Mouse (Mus musculus): Measurements from ENCODE around the gene Mthfsd. TPM values are rescaled to one million over a fixed set of nuclear protein-coding genes. Genes with fewer than 3 reads are reported as not detected.

Gene Mthfsd
- polyA plus RNA-seq, 1 experiment from 2014 or later, result 62.9 TPM

- DNase-seq (ENCODE audit: low spot score), result no peak
- Histone ChIP-seq H3K36me3 (ENCODE audit: control insufficient read depth, insufficient read depth, low read length) (peaks cover 43% of the 10 kb centered on the region), H3K4me3 (ENCODE audit: low read depth, low read length) (no peak overlapping the region), H3K27ac (ENCODE audit: low read depth) (no peak overlapping the region), H3K27me3 (replicated peaks; ENCODE audit: control insufficient read depth, insufficient read depth, low read length) (no peaks in the 10 kb centered on the region), H3K9ac (ENCODE audit: low read length) (no peak overlapping the region), H3K4me2 (ENCODE audit: low read length) (no peak overlapping the region), H3K4me1 (replicated peaks; ENCODE audit: control insufficient read depth, insufficient read depth, low read length) (no peaks in the 10 kb centered on the region), H3K9me3 (ENCODE audit: control insufficient read depth, low read length) (no peaks in the 10 kb centered on the region)
- WGBS, result 79% methylated on average over 9 of the region's 9 CpGs
- 0 out of 2 replicates have a peak, but pooled peaks have one; percentile 42 for ATAC-seq (replicated peaks; ENCODE audit: low FRiP score, low TSS enrichment, low read depth)
Measured at GRCm38 (mm10) chr8:121058081-121058480, 50.1 kb downstream of the Mthfsd start.

GRCm38 (mm10) chr8:121047441-121047840 is 60.8 kb downstream of the Mthfsd start:
- WGBS, result 61% methylated on average over 9 of the region's 9 CpGs
- Histone ChIP-seq H3K36me3 (ENCODE audit: control insufficient read depth, insufficient read depth, low read length) (no peaks in the 10 kb centered on the region), H3K9ac (ENCODE audit: low read length) (no peak overlapping the region), H3K27ac (ENCODE audit: low read depth) (no peak overlapping the region), H3K9me3 (ENCODE audit: control insufficient read depth, low read length) (no peaks in the 10 kb centered on the region), H3K4me2 (ENCODE audit: low read length) (no peak overlapping the region), H3K4me3 (ENCODE audit: low read depth, low read length) (no peak overlapping the region), H3K4me1 (replicated peaks; ENCODE audit: control insufficient read depth, insufficient read depth, low read length) (peaks cover 19% of the 10 kb centered on the region), H3K27me3 (replicated peaks; ENCODE audit: control insufficient read depth, insufficient read depth, low read length) (no peaks in the 10 kb centered on the region)
- no peak for ATAC-seq (replicated peaks; ENCODE audit: low FRiP score, low TSS enrichment, low read depth)
- no peak for DNase-seq (ENCODE audit: low spot score)

GRCm38 (mm10) chr8:121043719-121044440 is 64.3 kb downstream of the Mthfsd start:
- peak overlapping the region; percentile 73 for H3K27ac ChIP-seq (ENCODE audit: low read depth)

More at GRCm38 (mm10) chr8:121043719-121044440, 64.3 kb downstream of the Mthfsd start:
- H3K27me3 ChIP-seq (replicated peaks; ENCODE audit: control insufficient read depth, insufficient read depth, low read length), result no peaks in the 10 kb centered on the region
- H3K4me1 ChIP-seq (replicated peaks; ENCODE audit: control insufficient read depth, insufficient read depth, low read length), result peaks cover 19% of the 10 kb centered on the region
- H3K36me3 ChIP-seq (ENCODE audit: control insufficient read depth, insufficient read depth, low read length), result no peaks in the 10 kb centered on the region
- H3K4me3 ChIP-seq (ENCODE audit: low read depth, low read length), result peak overlapping the region; percentile 8; the same call in 1 of the 2 replicates
- 22% methylated on average over 19 of the region's 19 CpGs for WGBS
- no peaks in the 10 kb centered on the region for H3K9me3 ChIP-seq (ENCODE audit: control insufficient read depth, low read length)
- peak overlapping the region; percentile 43 for H3K4me2 ChIP-seq (ENCODE audit: low read length)
- DNase-seq (ENCODE audit: low spot score), result peak; percentile 65
- no peak overlapping the region for H3K9ac ChIP-seq (ENCODE audit: low read length)
- ATAC-seq (replicated peaks; ENCODE audit: low FRiP score, low TSS enrichment, low read depth), result peak; percentile 53

Small RNA genes within 50 kb of the gene (microRNA-seq; reads per million reads assigned to microRNA genes)
- not detected for gene Gm27530

Other genes with a start within 250 kb of the Mthfsd start
- gene Foxf1, start 24.0 kb downstream of the Mthfsd start, polyA plus RNA-seq (2014; fragmentation: Nextera tagmentation; extraction: Ambion mirVana), result 129 and 149 TPM in 2 replicates
- gene Foxc2, start 7.8 kb upstream of the Mthfsd start, polyA plus RNA-seq (2014; fragmentation: Nextera tagmentation; extraction: Ambion mirVana), result 0.43 and 0.48 TPM in 2 replicates
- gene Foxl1, start 19.5 kb upstream of the Mthfsd start, polyA plus RNA-seq (2014; fragmentation: Nextera tagmentation; extraction: Ambion mirVana), result 6.5 and 7.7 TPM in 2 replicates

Measured in intestine, embryonic 14.5 days (tissue).